Mouse (Mus musculus): Measurements from ENCODE around the gene Abca1. TPM values are rescaled to one million over a fixed set of nuclear protein-coding genes. Genes with fewer than 3 reads are reported as not detected.

Gene Abca1
- total RNA-seq, 2 experiments from 2014 or later, result 148 to 154 TPM

DNA sequence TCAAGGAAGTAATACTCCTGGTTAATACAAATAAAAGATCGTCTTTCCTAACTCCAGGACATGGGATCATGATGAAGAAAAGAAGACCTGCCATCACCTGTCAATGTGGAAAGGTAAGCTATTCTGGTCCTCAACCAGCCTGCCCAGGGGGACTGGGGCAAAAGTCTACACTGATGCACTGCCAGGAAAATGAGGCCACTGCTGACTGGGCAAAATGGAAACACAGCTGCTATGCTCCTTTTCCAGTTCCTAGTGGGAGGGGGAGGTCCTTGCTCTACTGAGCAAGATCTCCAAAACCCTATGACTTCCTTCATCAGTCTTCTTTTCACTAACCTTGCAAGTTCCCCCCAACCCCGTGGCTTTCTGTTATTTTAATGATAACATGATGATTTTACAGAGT, 73.1 kb downstream of the Abca1 start:
- DNase-seq, result no peak

GRCm38 (mm10) chr4:53085634-53086033, 74.1 kb downstream of the Abca1 start:
- no peak for DNase-seq

DNA sequence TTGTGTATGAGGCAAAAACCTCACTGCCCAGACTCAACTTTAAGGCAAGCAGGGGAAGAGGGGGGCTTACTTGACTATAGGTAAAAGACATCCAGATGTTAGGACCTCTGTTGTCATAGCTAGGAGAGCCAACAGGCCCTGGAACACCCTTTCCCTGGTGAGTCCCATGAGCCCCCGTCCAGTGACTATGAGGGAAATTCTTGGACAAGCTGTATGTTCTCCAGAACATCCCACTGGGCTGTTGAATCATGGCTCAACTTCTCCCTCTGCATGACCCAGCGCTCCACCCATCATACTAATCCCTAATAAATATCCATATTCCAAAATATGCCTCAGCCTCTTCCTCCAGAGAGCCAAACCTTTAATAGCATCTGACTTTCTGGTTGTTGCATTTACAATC, 76.6 kb downstream of the Abca1 start:
- DNase-seq, result no peak

GRCm38 (mm10) chr4:53082451-53082850, 77.2 kb downstream of the Abca1 start:
- no peak for DNase-seq

DNA sequence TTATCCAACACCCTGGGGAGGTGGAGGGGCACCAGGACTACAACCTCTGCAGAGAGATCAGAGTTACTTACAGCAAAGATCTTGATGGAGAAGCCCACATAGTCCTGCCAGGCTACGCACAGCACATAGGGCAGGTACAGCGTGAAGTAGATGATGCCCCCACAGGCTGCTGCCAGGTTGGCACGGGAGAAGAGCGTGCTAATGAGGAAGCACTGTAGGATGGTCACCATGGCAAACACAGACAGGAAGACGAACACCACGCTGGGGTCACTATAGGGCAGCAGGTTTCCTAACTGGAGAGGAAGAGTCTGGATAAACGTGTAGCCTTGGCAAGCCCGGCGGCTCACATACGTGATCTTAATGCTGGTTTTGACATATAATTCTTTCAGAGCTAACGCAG, 77.8 kb downstream of the Abca1 start:
- DNase-seq, result no peak

- DNase-seq, result no peak
Measured at GRCm38 (mm10) chr4:53080290-53080689, 79.4 kb downstream of the Abca1 start.

DNA sequence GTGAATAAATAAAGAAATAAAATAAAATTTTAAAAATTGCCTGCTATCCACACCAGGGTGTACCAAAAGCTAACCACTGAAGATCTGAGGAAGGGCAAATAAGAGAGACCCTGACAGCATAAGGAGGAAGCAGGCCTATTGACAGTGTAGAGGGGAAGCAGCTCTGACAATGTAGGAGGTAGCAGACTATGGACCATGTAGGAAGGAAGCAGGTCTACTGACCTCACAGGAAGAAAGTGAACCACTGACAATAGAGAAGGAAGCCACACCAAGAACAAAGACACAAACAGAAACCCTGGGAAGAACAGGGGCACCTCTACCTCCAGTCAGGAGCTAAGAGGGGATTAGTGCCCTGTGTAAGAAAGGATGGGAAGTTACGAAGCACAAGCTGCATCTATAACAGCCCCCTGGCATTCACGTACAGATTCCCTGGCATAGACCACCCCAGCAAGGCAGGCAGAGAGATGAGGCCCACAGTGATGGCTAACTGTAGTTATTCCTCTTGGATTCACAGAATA, 80.8 kb downstream of the Abca1 start:
- no peak for DNase-seq

DNA sequence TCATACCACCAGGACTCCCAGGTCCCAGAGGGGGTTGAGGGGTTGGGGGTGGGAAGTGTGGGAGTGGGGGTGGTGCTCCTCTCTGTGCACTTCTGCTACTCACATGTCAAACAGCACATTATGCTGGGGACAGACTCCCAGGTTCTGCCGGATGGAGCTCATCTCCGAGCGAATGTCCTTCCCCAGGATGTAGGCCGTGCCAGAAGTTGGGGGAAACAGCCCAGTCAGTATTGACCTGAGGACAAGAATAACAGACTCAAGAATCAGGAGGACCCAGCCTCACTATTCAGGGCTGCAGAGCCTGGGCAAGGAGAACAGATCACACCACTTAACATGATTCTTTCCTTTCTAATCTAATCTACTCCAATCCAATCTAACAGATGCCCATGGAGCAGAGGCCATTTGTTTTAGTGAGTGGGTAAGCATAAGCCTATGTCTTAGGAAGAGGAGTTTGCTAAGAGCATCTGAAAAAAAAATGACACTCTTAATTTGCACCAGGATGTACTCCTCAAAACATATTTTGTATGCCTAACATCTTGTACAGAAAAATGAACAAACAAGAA, 82.8 kb downstream of the Abca1 start:
- DNase-seq, result no peak

- no peak for DNase-seq
Measured at GRCm38 (mm10) chr4:53073025-53073424, 86.7 kb downstream of the Abca1 start.

DNA sequence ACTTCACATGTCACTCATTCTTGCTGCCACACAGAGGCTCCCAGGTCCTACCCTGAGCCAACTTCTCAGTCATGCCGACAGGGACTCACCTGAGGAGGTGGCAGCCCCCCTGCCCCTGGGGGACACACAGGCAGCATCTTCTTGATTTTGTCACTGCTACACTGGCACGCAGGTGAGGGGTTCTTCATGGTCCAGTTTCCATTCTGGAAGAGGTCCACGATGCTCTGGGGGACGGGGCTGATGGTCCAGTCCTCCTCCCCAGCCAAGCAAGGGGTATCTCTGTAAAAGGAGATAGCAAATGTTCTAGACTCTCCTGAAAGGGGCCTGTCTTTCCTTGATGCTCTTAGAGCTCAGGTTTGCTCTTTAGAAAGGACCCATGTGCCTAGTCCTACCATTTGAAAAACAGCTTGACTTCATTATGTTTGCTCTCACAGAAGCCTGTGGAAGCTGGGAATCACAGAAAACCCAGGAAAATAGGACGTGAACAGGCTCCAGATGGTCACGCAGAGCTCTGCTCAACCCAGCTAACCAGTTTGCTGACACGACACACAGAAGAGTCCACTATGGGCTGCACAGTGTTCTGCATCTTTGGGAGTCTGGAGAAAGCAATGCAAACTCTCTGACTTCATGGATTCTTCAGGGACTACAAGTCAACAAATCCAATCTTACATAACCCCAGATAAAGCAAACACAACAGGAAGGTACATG, 97.2 kb downstream of the Abca1 start:
- DNase-seq, result no peak

GRCm38 (mm10) chr4:53046238-53047022, 113.3 kb downstream of the Abca1 start:
- no peak for DNase-seq

DNA sequence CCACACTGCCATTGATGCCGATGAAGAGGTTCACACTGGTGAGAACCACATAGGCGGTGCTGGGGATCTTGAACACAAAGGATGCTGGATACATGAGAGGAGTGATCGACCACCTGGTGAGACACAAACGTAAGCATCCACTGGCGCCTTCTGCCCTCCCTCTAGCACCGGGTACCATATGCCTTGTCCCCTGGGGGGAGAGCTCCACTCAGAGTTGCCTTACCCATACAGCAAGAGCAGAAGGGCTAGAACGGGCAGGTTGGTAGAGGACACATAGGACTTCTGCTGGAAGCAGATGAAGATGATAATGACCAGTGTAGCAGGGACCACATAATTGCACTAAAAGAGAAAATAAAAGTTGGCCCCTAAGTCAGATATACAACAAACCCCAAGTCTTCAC, 113.9 kb downstream of the Abca1 start:
- no peak for DNase-seq

DNA sequence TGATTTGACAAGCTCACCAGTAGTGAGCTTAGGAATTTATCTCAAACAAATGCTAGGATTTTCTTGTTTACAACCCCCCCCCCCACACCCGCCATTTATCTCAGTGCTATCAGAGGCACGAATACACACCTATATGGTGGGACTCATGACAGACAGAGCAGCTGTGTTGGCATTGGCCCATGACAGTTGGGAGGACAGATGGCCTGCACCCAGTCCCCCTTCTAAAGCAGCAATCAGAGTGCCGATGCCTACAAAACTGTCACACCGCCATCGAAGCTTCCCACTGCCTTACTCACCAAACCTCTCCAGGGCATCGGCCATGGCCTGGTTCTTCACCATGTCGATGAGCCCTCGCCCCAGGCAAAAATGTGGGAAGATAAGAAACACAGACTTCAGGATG, 115.9 kb downstream of the Abca1 start:
- DNase-seq, result no peak

DNA sequence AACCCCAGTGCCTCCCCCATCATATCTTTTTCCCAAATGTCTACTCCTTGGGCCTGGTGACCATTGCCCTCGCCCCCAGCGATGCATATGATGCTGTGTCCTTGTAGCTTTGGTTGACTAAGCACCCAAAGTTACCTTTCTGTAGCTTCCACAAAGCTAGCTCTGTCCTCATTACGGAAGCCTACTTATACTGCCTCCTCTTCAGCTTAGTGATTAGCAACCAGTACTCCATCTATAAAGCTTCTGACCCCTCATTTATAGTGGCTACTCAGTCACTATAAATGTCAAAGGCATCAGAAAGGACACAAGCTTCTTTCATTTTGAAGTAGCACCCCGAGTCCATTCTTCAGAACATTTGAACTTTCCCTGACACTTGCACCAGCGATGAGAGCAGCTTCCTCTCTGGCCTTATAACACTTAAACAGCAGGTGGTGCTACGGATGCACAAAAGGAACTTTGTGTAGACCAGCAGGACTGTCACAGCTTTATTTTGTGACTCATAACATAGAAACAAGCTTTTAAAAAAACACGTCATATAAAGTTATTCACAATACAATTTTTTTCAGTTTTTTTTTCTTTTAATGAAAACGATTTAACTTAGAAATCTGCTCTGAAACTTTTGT, 129.3 kb downstream of the Abca1 start:
- no peak for DNase-seq

DNA sequence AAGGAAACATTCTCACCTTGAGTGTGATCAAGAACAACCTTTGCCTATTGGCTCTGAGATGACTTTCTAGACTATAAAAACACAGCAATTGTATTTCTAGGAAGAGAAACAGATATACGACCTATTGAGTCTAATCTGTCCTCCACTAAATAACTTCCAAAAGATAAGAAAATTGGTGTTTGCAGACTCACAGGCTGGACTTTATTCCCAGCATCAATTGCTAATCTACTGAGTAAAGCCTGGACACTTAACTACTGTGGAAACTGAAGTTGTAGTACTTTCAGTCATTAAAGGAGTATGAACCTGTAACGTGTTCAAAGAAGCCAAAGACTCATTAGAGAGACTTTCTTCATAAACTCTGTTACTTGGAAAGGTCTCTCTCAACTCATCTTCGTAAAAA, 131.9 kb downstream of the Abca1 start:
- DNase-seq, result no peak

GRCm38 (mm10) chr4:53024397-53024796, 135.3 kb downstream of the Abca1 start:
- no peak for DNase-seq

DNA sequence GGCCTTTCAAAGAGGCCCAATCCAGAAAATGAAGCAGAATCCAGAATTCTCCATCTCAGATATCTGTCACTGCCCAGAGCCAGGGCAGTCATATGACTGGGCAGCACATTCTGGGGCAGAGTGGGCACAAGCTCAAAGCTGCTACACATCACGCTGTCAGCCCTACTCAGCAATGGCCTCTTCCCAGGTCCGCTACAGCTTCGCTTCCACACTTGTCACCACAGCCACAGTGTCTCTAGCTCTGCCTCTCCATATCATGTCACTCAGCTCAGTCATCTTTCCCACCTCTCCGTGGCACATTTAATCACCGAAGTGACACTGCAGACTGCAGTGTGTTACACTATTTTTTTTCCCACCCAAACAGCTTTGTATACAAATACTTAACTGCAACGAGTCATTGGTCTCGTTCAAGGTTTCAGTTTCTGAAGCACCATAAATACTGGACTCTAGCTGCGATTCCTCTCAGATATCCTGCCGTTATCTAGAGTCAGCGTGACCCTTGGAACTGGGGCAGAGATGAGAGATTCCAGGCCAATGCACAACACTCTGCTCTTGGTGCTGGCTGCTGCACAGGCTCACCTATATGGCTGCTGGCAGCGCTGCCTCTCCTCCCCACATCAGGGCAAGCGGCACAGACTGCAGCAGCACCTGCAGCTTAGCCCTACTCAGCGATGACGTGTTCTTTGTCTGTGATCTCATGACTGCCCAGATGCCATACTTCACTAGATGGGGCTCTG, 136.3 kb downstream of the Abca1 start:
- no peak for DNase-seq

DNA sequence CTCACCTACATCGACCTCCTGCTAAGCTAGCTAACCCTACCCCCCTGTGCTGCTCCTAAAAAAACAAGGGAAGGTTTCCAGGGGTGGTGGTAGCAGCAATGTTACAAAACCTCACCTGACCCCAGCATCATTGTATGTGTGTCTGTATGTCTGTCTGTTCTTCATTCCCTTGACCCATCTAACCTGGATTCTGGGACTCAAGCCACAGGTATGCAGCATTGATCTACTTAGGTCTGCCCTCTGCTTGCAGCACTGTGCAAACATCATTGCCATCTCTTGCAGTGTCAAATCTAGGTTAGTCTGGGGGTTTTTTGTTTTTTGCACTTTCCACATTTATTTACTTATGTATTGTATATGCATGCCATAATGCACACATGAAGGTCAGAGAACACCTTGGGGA, 141.3 kb downstream of the Abca1 start:
- no peak for DNase-seq

DNA sequence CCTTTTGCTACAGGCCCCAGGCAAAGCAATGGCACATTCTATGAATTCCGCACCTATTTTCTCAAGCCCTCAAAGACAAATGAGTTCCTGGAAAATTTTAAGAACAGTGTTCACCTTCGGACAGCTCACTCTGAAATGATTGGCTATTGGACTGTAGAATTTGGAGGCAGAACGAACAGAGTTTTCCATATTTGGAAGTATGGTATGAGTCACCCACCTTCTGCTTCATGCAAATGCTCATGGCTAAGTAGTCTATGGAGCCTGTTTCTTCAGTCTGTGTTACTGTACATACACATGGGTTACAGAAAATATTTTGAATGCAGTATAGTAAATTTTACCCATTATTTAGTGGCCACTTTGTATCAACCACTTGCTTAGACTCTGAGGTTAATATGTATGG, 144.7 kb downstream of the Abca1 start:
- DNase-seq, result no peak

DNA sequence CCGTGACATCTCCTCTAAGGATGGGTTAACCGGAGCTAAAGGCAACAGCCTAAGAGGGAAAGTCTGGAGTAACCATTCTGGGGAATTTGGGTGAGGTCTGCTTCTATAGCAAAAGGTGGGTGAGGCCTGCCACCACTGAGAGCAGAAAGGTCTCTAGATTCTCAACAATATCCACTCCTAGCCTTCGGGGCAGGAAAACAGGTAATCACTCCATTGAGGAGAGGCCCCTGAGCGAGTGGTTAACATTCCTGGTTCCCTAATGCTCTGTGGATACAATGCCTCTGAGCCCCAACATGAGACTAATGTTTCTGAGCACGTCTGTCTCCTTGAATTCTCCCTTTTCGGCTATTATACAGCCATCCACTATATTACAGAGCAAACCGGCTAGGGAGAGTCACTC, 145.3 kb downstream of the Abca1 start:
- no peak for DNase-seq

DNA sequence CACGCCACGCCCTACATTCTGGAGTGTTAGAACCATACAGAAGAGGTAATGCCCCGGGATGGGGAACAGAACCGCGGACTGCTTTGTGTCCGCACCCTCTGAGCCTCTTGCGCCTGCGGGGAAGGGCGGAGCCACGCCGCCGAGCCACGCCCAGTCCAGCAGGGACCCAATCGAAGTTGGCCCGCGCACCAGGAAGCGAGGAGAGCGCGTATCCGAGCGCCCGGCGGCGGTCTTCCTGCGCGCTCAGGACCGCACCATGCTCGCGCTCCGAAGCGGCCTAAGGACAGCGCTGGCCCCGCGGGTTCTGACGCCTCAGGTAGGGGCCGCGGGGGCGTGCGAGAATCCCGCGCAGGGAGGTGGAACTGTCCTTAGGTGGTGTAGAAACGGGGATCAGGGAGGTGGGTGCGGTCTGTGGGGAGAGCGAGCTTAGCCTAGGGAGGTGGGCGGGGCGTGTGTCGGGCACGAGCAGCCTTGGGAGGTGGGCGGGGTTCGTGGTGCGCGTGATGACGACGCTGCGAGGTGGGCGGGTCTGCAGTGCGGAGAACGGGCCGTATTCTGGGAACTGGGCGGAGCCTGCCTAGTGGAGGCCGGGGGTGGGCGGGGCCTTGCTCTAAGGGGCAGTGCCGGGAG, 147.8 kb downstream of the Abca1 start, which contains the start of gene Nipsnap3b:
Nipsnap3b (plus strand) TSS at position 149 of the 630 bp plus-strand sequence.
- DNase-seq, result peak; percentile 98 to 99

All from adrenal gland, postnatal 36 days (tissue).